Mouse (Mus musculus) yolk sac, embryonic 10.5 days (tissue): ENCODE data around the gene Prkca.
A peak's percentile ranks its signal among the peaks of the same experiment; 100 is the strongest.

Experiments
- DNase-seq: peaks from one replicate; pipeline ENCODE4 v3.0.0-alpha.2; 2017; ENCODE audit warnings: low spot score

Prkca gene

DNA sequence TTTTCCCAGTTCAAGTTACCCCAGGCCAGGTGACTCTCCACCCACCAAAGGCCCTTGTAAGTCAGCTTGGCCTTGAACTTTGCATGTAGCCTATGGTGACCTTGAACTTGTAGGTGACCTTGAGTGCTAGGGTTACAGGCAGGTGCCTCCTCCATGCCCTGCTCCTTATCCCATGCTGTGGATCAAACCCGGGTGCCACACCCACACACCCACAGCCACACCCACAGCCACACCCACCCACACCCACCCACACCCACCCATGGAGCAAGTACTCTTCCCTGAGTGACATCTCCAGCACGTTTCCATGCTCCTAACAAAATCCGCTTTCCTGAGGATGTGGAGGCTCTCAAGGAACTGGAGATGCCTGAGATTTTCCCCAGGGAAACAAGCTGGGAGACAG is 344.8 kb downstream of the Prkca start:
- DNase-seq, result no peak

- no peak for DNase-seq
Measured at GRCm38 (mm10) chr11:107996896-107997670, 346.6 kb downstream of the Prkca start.

DNA sequence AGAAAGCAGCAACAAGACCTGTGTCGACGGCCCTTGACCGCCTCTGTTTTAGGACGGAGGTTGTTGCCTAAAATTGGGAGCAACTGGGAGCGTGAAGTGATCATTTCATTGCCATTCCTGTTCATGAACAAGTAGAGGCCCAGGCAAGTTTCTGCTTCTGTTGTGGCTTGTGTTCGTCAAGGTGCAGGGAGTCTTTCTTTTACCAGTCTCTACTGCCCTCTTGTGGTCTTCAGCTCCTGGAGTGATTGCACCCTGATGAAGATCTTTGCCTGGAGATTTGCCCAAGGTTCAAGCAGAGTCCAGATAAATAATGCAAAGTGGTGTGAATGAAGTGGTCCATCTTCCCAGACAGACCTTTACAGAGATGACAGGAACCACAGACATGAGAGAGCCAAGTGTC is 349.2 kb downstream of the Prkca start:
- peak; percentile 40 for DNase-seq

GRCm38 (mm10) chr11:107993792-107994191 is 349.9 kb downstream of the Prkca start:
- DNase-seq, result no peak

- DNase-seq, result no peak
Measured at GRCm38 (mm10) chr11:107992500-107992899, 351.2 kb downstream of the Prkca start.

DNA sequence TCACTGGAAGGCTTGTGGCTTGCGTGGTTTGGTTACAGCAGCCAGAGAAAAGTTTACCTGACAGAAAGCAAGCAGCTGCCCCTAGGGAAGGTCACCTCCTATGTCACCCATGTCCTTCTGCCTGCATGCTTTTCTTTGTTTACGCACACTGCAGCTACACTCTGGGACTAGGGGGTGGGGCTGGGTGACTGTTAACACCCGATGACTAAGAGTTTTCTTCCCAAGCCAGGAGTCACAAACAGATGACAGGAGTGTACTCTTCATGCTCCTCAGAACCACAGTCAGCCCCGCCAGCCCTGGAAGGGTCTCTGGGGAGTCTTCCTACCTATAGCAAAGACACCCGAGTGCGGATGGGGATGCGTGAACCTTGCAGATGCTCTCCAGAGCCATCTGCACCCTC is 351.7 kb downstream of the Prkca start:
- no peak for DNase-seq

GRCm38 (mm10) chr11:107989241-107989640 is 354.5 kb downstream of the Prkca start:
- DNase-seq, result no peak

GRCm38 (mm10) chr11:107985941-107986340 is 357.8 kb downstream of the Prkca start:
- DNase-seq, result no peak

GRCm38 (mm10) chr11:107983883-107984282 is 359.8 kb downstream of the Prkca start:
- DNase-seq, result no peak

GRCm38 (mm10) chr11:107983224-107983623 is 360.5 kb downstream of the Prkca start:
- DNase-seq, result no peak

DNA sequence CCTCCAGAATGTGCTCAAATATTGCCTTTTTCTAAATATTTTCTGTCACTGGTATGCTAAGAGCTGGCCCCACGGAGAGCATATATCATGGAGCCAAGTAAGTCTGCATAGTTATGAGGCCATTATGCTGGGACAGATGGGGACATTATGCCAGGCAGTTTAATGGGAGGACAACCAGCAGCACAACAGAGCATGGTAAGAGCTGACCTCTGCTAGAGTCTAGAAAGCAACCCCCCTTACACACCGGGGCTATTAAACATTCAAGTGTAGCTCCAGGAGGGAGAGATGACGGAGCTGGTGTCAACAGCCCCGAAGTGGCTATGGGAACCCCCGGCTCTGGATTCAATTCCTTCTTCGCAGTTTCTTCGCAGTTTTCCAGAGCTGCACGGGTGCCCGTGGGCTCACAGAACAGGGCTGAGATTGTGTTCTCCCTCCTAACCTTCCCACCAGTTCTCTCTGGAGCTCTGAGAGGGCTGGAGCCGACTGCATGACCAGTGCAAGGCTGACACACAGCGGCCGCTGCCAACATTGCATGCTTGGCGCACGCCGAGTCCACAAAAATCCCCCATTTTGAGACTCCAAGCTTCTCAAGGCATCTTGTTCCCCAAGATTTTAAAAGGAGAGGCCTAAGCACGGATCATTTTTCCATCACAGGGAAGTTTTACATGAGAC is 361.4 kb downstream of the Prkca start:
- DNase-seq, result peak; percentile 31

- DNase-seq, result no peak
Measured at GRCm38 (mm10) chr11:107979497-107980174, 364.1 kb downstream of the Prkca start.

DNA sequence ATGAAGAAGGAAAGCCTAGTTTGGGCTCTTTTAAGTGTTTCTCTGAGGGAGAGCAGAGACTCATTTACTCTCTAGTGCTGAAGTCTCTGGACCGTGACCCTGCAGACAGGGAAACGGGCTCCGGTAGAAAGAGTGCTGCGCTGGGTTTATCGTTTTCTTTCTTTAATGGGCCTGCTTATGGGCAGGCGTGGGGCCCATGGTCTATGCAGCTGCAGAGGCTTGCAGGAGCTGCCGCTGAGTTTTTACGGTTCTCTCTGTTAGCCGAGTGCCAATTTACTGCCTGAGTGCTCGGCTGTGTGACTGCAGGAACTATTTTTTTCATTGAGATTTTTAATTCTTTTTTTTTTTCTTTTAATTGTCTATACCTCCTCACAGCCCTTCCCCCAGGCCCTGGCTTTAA is 373.8 kb downstream of the Prkca start:
- no peak for DNase-seq

DNA sequence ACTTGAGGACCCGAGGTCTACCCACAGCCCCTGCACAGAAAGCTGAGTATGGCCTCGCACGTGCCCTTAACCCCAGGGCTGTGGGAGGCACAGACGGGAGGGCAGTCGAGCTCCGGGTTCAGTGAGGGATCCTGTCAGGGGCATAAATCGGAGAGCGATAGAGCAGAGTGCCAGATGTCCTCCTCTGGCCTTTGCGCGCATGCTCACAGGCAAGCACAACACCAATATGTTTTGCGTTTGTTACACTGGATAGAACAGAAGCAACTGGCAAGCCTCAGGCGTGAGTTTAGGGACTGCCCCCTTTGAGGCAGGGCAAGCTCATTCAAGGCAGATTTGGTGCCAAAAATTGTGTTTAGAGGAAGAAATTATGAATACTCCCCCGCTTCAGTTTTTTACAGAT is 375.6 kb downstream of the Prkca start:
- DNase-seq, result no peak

DNA sequence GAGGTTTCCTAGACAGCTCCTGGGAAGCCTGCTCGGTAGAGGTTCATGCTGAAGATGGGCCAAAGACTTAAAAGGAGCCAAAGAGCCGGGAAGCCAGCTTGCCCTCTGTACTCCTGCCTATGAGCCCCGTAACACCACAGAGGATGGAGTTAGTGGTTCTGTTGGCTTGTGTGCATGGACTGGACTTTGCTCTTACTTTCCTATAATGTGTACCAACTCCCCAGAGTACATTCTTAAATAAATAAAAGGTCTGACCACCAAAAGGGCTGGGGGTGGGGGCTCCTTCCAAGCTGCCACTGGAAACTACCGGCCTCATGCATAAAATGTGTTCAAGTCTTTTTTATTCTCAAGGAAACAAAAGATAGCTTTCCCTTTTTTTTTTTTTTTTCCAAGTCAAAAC is 377.5 kb downstream of the Prkca start:
- peak; percentile 11 for DNase-seq

DNA sequence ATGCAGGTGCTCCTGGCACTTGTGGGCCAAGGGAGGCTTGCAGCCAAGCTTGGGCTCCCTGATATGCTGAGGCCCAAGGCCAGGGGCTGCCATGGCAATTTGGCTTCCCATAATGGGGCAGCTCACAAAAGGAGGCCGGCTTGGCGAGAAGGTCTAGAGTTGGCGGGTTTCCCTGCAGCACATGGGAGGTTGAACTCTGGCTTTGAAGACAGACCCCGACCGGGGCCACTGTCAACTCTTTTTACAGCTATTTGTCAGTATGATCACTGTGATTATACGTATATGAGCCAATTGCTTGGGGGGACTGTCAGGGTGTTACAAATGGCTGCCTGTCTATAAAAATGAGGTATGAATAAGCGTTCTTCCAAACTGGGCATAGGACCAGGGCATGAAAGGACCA is 378.3 kb downstream of the Prkca start:
- no peak for DNase-seq

GRCm38 (mm10) chr11:107957566-107958350 is 386.0 kb downstream of the Prkca start:
- no peak for DNase-seq

GRCm38 (mm10) chr11:107955191-107956062 is 388.3 kb downstream of the Prkca start:
- DNase-seq, result no peak

DNA sequence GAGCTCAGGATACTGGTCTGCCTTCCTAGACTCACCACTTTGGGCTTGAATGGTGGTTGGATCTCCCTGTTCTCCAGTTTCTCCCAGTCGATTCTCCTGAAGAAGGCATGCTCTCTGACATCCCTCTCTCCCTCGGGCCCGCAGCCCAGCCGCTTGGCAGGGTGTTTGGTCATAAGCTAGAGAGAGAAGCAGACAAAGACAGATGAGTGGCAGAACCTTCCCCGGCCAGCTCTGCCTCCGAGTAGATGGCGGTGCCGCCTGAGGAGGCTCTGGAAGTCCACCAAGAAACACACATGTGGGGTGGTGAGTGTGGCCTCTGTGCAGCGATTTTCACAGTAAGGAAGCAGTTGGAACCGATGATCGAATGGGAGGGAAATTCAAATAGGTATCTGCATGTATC is 392.3 kb downstream of the Prkca start:
- DNase-seq, result no peak

- DNase-seq, result no peak
Measured at GRCm38 (mm10) chr11:107950658-107951057, 393.1 kb downstream of the Prkca start.

GRCm38 (mm10) chr11:107950211-107950610 is 393.5 kb downstream of the Prkca start:
- DNase-seq, result no peak
